Mouse (Mus musculus): Measurements from ENCODE around the gene Rundc3a. TPM values are rescaled to one million over a fixed set of nuclear protein-coding genes. Genes with fewer than 3 reads are reported as not detected.

Rundc3a gene
- polyA plus RNA-seq, 1 experiment from 2014 or later = 1.2 TPM

DNA sequence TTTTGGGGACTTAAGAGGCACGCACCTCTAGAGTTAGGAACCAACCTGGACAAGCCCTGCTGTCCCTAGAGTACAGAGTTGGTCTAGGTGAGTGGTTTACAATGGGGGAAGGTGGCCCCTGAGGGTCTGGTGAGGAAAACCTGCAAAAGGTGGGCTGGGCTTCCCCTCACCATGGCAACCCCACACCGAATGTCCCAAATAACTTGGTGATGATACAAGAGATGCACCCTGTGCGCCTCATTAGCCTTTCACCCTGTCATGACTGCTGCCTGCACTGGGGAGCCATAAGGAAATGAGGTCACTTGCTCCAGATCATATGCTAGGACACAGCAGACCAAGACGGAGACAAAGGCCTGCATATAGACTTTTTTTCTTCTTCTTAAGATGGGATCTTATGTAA is 42.8 kb upstream of the Rundc3a start:
- no peaks in the 10 kb centered on the region for H3K36me3 ChIP-seq (ENCODE audit: control insufficient read depth, insufficient read depth, low read length)
- no peak overlapping the region for H3K4me2 ChIP-seq (ENCODE audit: low read length)
- no peak overlapping the region for H3K4me3 ChIP-seq (ENCODE audit: control insufficient read depth in 1 of 2, insufficient read depth in 1 of 2, low read depth in 1 of 2, low read length in 2 of 2)
- H3K4me1 ChIP-seq (ENCODE audit: control insufficient read depth in 2 of 2, insufficient read depth in 2 of 2, low read length in 2 of 2) = no peaks in the 10 kb centered on the region
- ATAC-seq (ENCODE audit: insufficient number of reproducible peaks, insufficient read depth, low FRiP score, low read depth) = no peak
- WGBS = 72% methylated on average over 4 of the region's 4 CpGs
- no peak overlapping the region for H3K27ac ChIP-seq (replicated peaks in 1 of 2; ENCODE audit: control insufficient read depth in 1 of 2, insufficient read depth in 1 of 2, low read depth in 2 of 2, low read length in 2 of 2)
- H3K27me3 ChIP-seq (ENCODE audit: control insufficient read depth, insufficient read depth, low read length) = peaks cover 14% of the 10 kb centered on the region; the same call in 1 of the 2 replicates
- no peak overlapping the region for H3K9ac ChIP-seq (ENCODE audit: low read length)
- H3K9me3 ChIP-seq (ENCODE audit: control insufficient read depth, low read length) = no peaks in the 10 kb centered on the region

- no peak overlapping the region for H3K27ac ChIP-seq (replicated peaks in 1 of 2; ENCODE audit: control insufficient read depth in 1 of 2, insufficient read depth in 1 of 2, low read depth in 2 of 2, low read length in 2 of 2)
- WGBS = 74% methylated on average over 17 of the region's 17 CpGs
- H3K4me2 ChIP-seq (ENCODE audit: low read length) = no peak overlapping the region
- ATAC-seq (ENCODE audit: insufficient number of reproducible peaks, insufficient read depth, low FRiP score, low read depth) = no peak
- no peaks in the 10 kb centered on the region for H3K4me1 ChIP-seq (ENCODE audit: control insufficient read depth in 2 of 2, insufficient read depth in 2 of 2, low read length in 2 of 2)
- no peaks in the 10 kb centered on the region for H3K9me3 ChIP-seq (ENCODE audit: control insufficient read depth, low read length)
- peaks cover 15% of the 10 kb centered on the region; the same call in 1 of the 2 replicates for H3K27me3 ChIP-seq (ENCODE audit: control insufficient read depth, insufficient read depth, low read length)
- no peak overlapping the region for H3K4me3 ChIP-seq (ENCODE audit: control insufficient read depth in 1 of 2, insufficient read depth in 1 of 2, low read depth in 1 of 2, low read length in 2 of 2)
- no peaks in the 10 kb centered on the region for H3K36me3 ChIP-seq (ENCODE audit: control insufficient read depth, insufficient read depth, low read length)
- H3K9ac ChIP-seq (ENCODE audit: low read length) = no peak overlapping the region
Measured at GRCm38 (mm10) chr11:102350981-102351523, 42.2 kb upstream of the Rundc3a start.

DNA sequence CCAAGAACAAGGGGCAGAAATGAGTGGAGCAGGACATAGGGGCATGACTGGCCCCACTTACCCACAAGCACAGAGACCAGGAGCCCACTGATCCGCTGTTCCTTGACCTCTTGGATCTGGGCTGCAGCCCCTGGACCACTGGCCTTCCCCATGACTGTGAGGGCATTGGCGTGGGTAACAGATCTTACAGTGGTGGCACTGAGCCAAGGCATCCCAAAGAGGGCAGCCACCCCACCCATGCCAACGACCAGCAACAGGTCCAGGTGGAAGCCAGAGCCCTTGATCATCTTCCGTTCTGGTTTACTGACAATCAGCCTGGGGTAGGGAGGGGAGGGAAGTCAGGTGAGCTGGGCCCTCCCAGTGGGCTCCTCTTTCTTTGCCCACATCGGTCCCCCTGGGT is 40.8 kb upstream of the Rundc3a start:
- Histone ChIP-seq H3K27me3 (ENCODE audit: control insufficient read depth, insufficient read depth, low read length) (peaks cover 28% of the 10 kb centered on the region), H3K27ac (replicated peaks in 1 of 2; ENCODE audit: control insufficient read depth in 1 of 2, insufficient read depth in 1 of 2, low read depth in 2 of 2, low read length in 2 of 2) (no peak overlapping the region), H3K9me3 (ENCODE audit: control insufficient read depth, low read length) (no peaks in the 10 kb centered on the region), H3K9ac (ENCODE audit: low read length) (no peak overlapping the region), H3K4me3 (ENCODE audit: control insufficient read depth in 1 of 2, insufficient read depth in 1 of 2, low read depth in 1 of 2, low read length in 2 of 2) (no peak overlapping the region), H3K4me1 (ENCODE audit: control insufficient read depth in 2 of 2, insufficient read depth in 2 of 2, low read length in 2 of 2) (no peaks in the 10 kb centered on the region), H3K4me2 (ENCODE audit: low read length) (no peak overlapping the region), H3K36me3 (ENCODE audit: control insufficient read depth, insufficient read depth, low read length) (no peaks in the 10 kb centered on the region)
- WGBS = 49% methylated on average over 5 of the region's 5 CpGs
- no peak for ATAC-seq (ENCODE audit: insufficient number of reproducible peaks, insufficient read depth, low FRiP score, low read depth)

- H3K27me3 ChIP-seq (ENCODE audit: control insufficient read depth, insufficient read depth, low read length) = peaks cover 34% of the 10 kb centered on the region
- H3K4me3 ChIP-seq (ENCODE audit: control insufficient read depth in 1 of 2, insufficient read depth in 1 of 2, low read depth in 1 of 2, low read length in 2 of 2) = no peak overlapping the region
- H3K36me3 ChIP-seq (ENCODE audit: control insufficient read depth, insufficient read depth, low read length) = no peaks in the 10 kb centered on the region
- no peak overlapping the region for H3K27ac ChIP-seq (replicated peaks in 1 of 2; ENCODE audit: control insufficient read depth in 1 of 2, insufficient read depth in 1 of 2, low read depth in 2 of 2, low read length in 2 of 2)
- 39% methylated on average over 8 of the region's 8 CpGs for WGBS
- no peak overlapping the region for H3K4me2 ChIP-seq (ENCODE audit: low read length)
- H3K4me1 ChIP-seq (ENCODE audit: control insufficient read depth in 2 of 2, insufficient read depth in 2 of 2, low read length in 2 of 2) = no peaks in the 10 kb centered on the region
- H3K9ac ChIP-seq (ENCODE audit: low read length) = no peak overlapping the region
- ATAC-seq (ENCODE audit: insufficient number of reproducible peaks, insufficient read depth, low FRiP score, low read depth) = no peak
- H3K9me3 ChIP-seq (ENCODE audit: control insufficient read depth, low read length) = no peaks in the 10 kb centered on the region
Measured at GRCm38 (mm10) chr11:102353021-102353431, 40.2 kb upstream of the Rundc3a start.

DNA sequence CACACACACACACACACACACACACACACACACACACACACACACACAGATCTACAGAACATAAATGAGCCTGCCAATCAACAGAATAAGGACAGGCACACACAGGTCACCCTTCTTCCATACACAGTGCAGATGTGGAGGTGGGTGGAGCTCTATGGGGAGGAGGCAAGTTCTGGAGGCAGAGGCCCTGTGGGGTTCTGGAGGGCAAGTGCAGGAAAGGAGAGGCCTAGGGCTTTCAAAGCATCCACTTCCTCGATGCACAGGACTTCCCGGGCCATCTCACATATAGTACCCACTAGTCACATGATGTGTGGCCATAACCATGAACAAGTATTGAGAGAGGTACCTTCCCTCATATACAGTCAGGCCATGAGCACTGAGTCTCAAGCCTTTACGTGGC is 37.7 kb upstream of the Rundc3a start:
- Histone ChIP-seq H3K9ac (ENCODE audit: low read length) (no peak overlapping the region), H3K27ac (replicated peaks in 1 of 2; ENCODE audit: control insufficient read depth in 1 of 2, insufficient read depth in 1 of 2, low read depth in 2 of 2, low read length in 2 of 2) (no peak overlapping the region), H3K4me3 (ENCODE audit: control insufficient read depth in 1 of 2, insufficient read depth in 1 of 2, low read depth in 1 of 2, low read length in 2 of 2) (no peak overlapping the region), H3K36me3 (ENCODE audit: control insufficient read depth, insufficient read depth, low read length) (no peaks in the 10 kb centered on the region), H3K27me3 (ENCODE audit: control insufficient read depth, insufficient read depth, low read length) (peaks cover 34% of the 10 kb centered on the region), H3K4me2 (ENCODE audit: low read length) (no peak overlapping the region), H3K4me1 (ENCODE audit: control insufficient read depth in 2 of 2, insufficient read depth in 2 of 2, low read length in 2 of 2) (no peaks in the 10 kb centered on the region), H3K9me3 (ENCODE audit: control insufficient read depth, low read length) (no peaks in the 10 kb centered on the region)
- 78% methylated on average over 3 of the region's 3 CpGs for WGBS
- no peak for ATAC-seq (ENCODE audit: insufficient number of reproducible peaks, insufficient read depth, low FRiP score, low read depth)

GRCm38 (mm10) chr11:102356190-102356589 is 37.0 kb upstream of the Rundc3a start:
- Histone ChIP-seq H3K9me3 (ENCODE audit: control insufficient read depth, low read length) (no peaks in the 10 kb centered on the region), H3K4me2 (ENCODE audit: low read length) (no peak overlapping the region), H3K9ac (ENCODE audit: low read length) (no peak overlapping the region), H3K27me3 (ENCODE audit: control insufficient read depth, insufficient read depth, low read length) (peaks cover 33% of the 10 kb centered on the region), H3K4me3 (ENCODE audit: control insufficient read depth in 1 of 2, insufficient read depth in 1 of 2, low read depth in 1 of 2, low read length in 2 of 2) (no peak overlapping the region), H3K36me3 (ENCODE audit: control insufficient read depth, insufficient read depth, low read length) (no peaks in the 10 kb centered on the region), H3K4me1 (ENCODE audit: control insufficient read depth in 2 of 2, insufficient read depth in 2 of 2, low read length in 2 of 2) (no peaks in the 10 kb centered on the region), H3K27ac (replicated peaks in 1 of 2; ENCODE audit: control insufficient read depth in 1 of 2, insufficient read depth in 1 of 2, low read depth in 2 of 2, low read length in 2 of 2) (no peak overlapping the region)
- no peak for ATAC-seq (ENCODE audit: insufficient number of reproducible peaks, insufficient read depth, low FRiP score, low read depth)
- 65% methylated on average over 12 of the region's 12 CpGs for WGBS

DNA sequence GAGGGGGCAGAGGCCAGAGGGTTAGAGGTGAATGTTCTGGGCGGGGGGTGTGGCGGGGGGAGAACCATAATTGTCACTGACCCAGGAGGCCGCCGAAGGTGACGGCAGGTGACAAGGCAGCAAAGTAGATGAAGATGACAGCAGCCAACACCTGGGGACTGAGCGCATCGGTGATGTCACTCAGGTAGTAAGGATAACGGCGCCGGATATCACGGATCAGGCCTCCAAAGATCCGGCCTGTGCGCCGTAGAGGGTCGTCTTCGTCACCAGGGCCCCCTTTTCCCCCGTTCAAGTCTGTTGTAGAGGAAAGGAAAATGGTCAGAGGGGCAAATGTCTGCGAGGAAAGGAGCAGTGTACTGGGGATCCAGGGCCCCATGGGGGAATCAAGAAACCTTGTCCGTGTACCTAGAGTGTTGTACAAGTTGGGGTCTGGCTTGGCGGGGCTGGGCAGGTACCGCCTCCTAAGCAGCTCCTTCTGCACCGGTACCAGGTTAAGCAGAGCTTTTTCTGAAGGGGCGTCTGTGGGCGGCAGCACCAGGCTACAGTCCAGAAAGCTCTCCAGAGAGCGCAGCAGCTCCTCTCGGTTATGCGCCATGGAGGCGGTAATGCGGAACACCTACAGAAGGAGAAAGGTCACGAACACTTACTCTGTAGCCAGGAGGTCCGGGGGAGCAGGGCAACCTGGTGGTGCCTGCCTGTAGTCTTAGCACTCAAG is 36.4 kb upstream of the Rundc3a start:
- Histone ChIP-seq H3K27me3 (ENCODE audit: control insufficient read depth, insufficient read depth, low read length) (peaks cover 34% of the 10 kb centered on the region), H3K4me3 (ENCODE audit: control insufficient read depth in 1 of 2, insufficient read depth in 1 of 2, low read depth in 1 of 2, low read length in 2 of 2) (no peak overlapping the region), H3K9ac (ENCODE audit: low read length) (no peak overlapping the region), H3K27ac (replicated peaks in 1 of 2; ENCODE audit: control insufficient read depth in 1 of 2, insufficient read depth in 1 of 2, low read depth in 2 of 2, low read length in 2 of 2) (no peak overlapping the region), H3K4me2 (ENCODE audit: low read length) (no peak overlapping the region), H3K4me1 (ENCODE audit: control insufficient read depth in 2 of 2, insufficient read depth in 2 of 2, low read length in 2 of 2) (no peaks in the 10 kb centered on the region), H3K9me3 (ENCODE audit: control insufficient read depth, low read length) (no peaks in the 10 kb centered on the region), H3K36me3 (ENCODE audit: control insufficient read depth, insufficient read depth, low read length) (no peaks in the 10 kb centered on the region)
- no peak for ATAC-seq (ENCODE audit: insufficient number of reproducible peaks, insufficient read depth, low FRiP score, low read depth)
- 52% methylated on average over 31 of the region's 31 CpGs for WGBS

DNA sequence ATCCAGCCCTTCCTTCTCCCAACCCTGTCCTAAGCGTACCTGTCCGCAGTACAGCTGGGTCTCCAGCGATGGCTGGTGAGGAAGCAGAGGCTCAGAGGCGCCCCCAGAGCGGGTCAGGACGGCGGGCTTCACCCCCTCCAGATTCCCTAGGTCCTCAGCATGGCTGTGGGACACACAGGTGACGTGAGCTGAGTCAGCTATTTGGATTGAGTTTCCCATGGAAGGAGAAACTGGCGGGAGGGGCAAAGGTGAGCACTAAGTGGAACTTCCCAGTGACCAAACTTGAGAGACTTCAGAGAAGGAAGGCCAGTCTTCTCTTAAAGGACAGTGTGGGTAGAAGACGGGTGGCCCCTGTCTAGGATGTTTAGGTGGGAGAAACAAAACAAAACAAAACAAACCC is 34.8 kb upstream of the Rundc3a start:
- no peak for ATAC-seq (ENCODE audit: insufficient number of reproducible peaks, insufficient read depth, low FRiP score, low read depth)
- Histone ChIP-seq H3K27me3 (ENCODE audit: control insufficient read depth, insufficient read depth, low read length) (peaks cover 28% of the 10 kb centered on the region), H3K9me3 (ENCODE audit: control insufficient read depth, low read length) (no peaks in the 10 kb centered on the region), H3K4me1 (ENCODE audit: control insufficient read depth in 2 of 2, insufficient read depth in 2 of 2, low read length in 2 of 2) (no peaks in the 10 kb centered on the region), H3K27ac (replicated peaks in 1 of 2; ENCODE audit: control insufficient read depth in 1 of 2, insufficient read depth in 1 of 2, low read depth in 2 of 2, low read length in 2 of 2) (no peak overlapping the region), H3K9ac (ENCODE audit: low read length) (no peak overlapping the region), H3K36me3 (ENCODE audit: control insufficient read depth, insufficient read depth, low read length) (no peaks in the 10 kb centered on the region), H3K4me3 (ENCODE audit: control insufficient read depth in 1 of 2, insufficient read depth in 1 of 2, low read depth in 1 of 2, low read length in 2 of 2) (no peak overlapping the region), H3K4me2 (ENCODE audit: low read length) (no peak overlapping the region)
- 62% methylated on average over 10 of the region's 10 CpGs for WGBS
